20 mouse cellular contexts compared by ENCODE assay signal in the genomic region with DNA sequence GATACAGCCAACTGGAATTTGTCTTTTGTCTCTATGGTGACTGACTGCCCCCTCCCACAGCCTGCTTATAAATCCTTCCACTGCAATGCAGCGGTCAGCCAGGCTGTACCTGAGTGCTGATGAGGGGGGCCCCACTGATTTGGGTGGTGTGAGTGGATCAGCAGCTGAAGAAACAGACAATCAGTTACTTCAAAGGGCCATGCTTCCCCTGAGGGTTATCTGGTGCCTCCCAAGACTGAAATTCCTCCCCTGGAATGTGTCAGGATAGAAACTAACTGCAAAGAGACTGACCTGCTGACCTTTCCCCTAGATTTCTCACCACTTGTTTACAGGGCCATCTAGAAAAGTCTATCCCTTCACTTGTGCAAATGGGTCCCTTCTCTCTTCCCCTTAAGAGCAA.
DNase-seq lines count a peak whose midpoint lies in the region; ATAC-seq and TF ChIP-seq lines count a peak whose summit lies in the region.
"Had no signal": no experiment of that assay in that cellular context is flagged by ENCODE, and none has a peak within 500 bp of the region (broad histone marks: within the 10 kb centered on the region; RNA-seq: fewer than 3 reads in every experiment).

No protein-coding gene starts in this region.

- no peaks in the 10 kb centered on the region for H3K4me1 ChIP-seq in heart, postnatal 0 days (ENCODE audit: control insufficient read depth, insufficient read depth)
- H3K4me1 ChIP-seq in neural tube, embryonic 15.5 days = no peaks in the 10 kb centered on the region
- peaks cover 4% of the 10 kb centered on the region for H3K4me1 ChIP-seq in embryonic fibroblast, embryonic 13.5 days (ENCODE audit: control insufficient read depth, insufficient read depth, low read length)
- H3K4me1 ChIP-seq: neural tube, embryonic 13.5 days had no signal

- no peak overlapping the region for H3K4me2 ChIP-seq in heart, postnatal 0 days (ENCODE audit: low read depth, low read length)
- H3K4me2 ChIP-seq in neural tube, embryonic 15.5 days = no peak overlapping the region
- H3K4me2 ChIP-seq: heart, embryonic 11.5 days; limb, embryonic 13.5 days; neural tube, embryonic 13.5 days had no signal

- H3K9me3 ChIP-seq in heart, postnatal 0 days (replicated peaks; ENCODE audit: control insufficient read depth, low read length) = no peaks in the 10 kb centered on the region
- H3K9me3 ChIP-seq in neural tube, embryonic 15.5 days (replicated peaks) = no peaks in the 10 kb centered on the region
- H3K9me3 ChIP-seq: limb, embryonic 13.5 days; neural tube, embryonic 13.5 days had no signal

- peak; percentile 51; the same call in 1 of the 2 replicates for ATAC-seq in heart, postnatal 0 days (ENCODE audit: insufficient read depth, low read depth)
- ATAC-seq in neural tube, embryonic 15.5 days (ENCODE audit: low FRiP score) = no peak
- ATAC-seq: forebrain, embryonic 14.5 days; liver, postnatal 0 days; midbrain, embryonic 16.5 days; Patski had no signal

- no peaks in the 10 kb centered on the region for H3K36me3 ChIP-seq in heart, postnatal 0 days (replicated peaks; ENCODE audit: control insufficient read depth, insufficient read depth, low read length)
- no peaks in the 10 kb centered on the region for H3K36me3 ChIP-seq in neural tube, embryonic 15.5 days
- H3K36me3 ChIP-seq: limb, embryonic 13.5 days; neural tube, embryonic 13.5 days had no signal

- TF ChIP-seq CTCF in heart, postnatal 0 days (IDR thresholded peaks at IDR 0.05; ENCODE audit: low read depth) = no peak
- TF ChIP-seq CTCF in embryonic fibroblast, embryonic 13.5 days (IDR thresholded peaks at IDR 0.05; ENCODE audit: borderline replicate concordance, insufficient read depth, low read length) = no peak

- no peak overlapping the region for H3K27ac ChIP-seq in heart, postnatal 0 days (ENCODE audit: low read depth)
- no peak overlapping the region for H3K27ac ChIP-seq in neural tube, embryonic 15.5 days (replicated peaks)
- H3K27ac ChIP-seq in embryonic fibroblast, embryonic 13.5 days (ENCODE audit: insufficient read depth, low read length) = peak overlapping the region; percentile 78
- H3K27ac ChIP-seq: layer of hippocampus, adult 2 months; limb, embryonic 13.5 days; neural tube, embryonic 13.5 days had no signal

- DNase-seq in heart, postnatal 0 days (ENCODE audit: low spot score) = no peak
- DNase-seq in heart, adult 9 months (ENCODE audit: low spot score in 2 of 2) = no peak
- peak; percentile 45 for DNase-seq in neural tube, embryonic 10.5 days (ENCODE audit: extremely low spot score, low spot score)
- peak; percentile 2 for DNase-seq in retina, postnatal 1 day
- no peak for DNase-seq in frontal cortex, postnatal 14 days (ENCODE audit: low spot score in 2 of 2)
- DNase-seq in layer of hippocampus, adult 18-20 months (ENCODE audit: low spot score in 2 of 2) = no peak
- DNase-seq: cerebellum, postnatal 36 days; liver, postnatal 0 days; lung, postnatal 36 days; right cerebral cortex, adult 18-20 months; thymus, postnatal 25 days had no signal

- H3K4me3 ChIP-seq in heart, postnatal 0 days (ENCODE audit: low read depth, low read length) = no peak overlapping the region
- no peak overlapping the region for H3K4me3 ChIP-seq in neural tube, embryonic 15.5 days (replicated peaks)
- H3K4me3 ChIP-seq in embryonic fibroblast, embryonic 13.5 days (ENCODE audit: insufficient read depth, low read length) = no peak overlapping the region
- H3K4me3 ChIP-seq: layer of hippocampus, adult 2 months; limb, embryonic 13.5 days; neural tube, embryonic 13.5 days had no signal

- 14% methylated on average over 1 of the region's 1 CpGs for WGBS in heart, postnatal 0 days
- 13% methylated on average over 1 of the region's 1 CpGs for WGBS in neural tube, embryonic 15.5 days

- no peak overlapping the region for H3K9ac ChIP-seq in heart, postnatal 0 days (replicated peaks; ENCODE audit: low read depth, low read length)
- no peak overlapping the region for H3K9ac ChIP-seq in neural tube, embryonic 15.5 days (replicated peaks)
- H3K9ac ChIP-seq: limb, embryonic 13.5 days; liver, postnatal 0 days; neural tube, embryonic 13.5 days had no signal

- H3K27me3 ChIP-seq in heart, postnatal 0 days (ENCODE audit: control insufficient read depth, insufficient read depth, low read length) = no peaks in the 10 kb centered on the region
- no peaks in the 10 kb centered on the region for H3K27me3 ChIP-seq in neural tube, embryonic 15.5 days (replicated peaks)
- H3K27me3 ChIP-seq: limb, embryonic 13.5 days; neural tube, embryonic 13.5 days had no signal

- TF ChIP-seq POLR2A in embryonic fibroblast, embryonic 13.5 days (IDR thresholded peaks at IDR 0.05; ENCODE audit: low read depth, low read length) = no peak

- no peak for TF ChIP-seq EP300 in heart, postnatal 0 days (IDR thresholded peaks at IDR 0.05; ENCODE audit: low read depth)

Comparison
In these comparisons a context has a peak if more than half of its experiments do, and no peak if none do; other contexts are left out.
1. DNase-seq: peak in neural tube, embryonic 10.5 days (single experiment) and retina, postnatal 1 day (single experiment); none in heart, postnatal 0 days (single experiment), heart, adult 9 months (0 of 2), frontal cortex, postnatal 14 days (0 of 2) and layer of hippocampus, adult 18-20 months (0 of 2).